Mouse (Mus musculus) embryonic facial prominence, embryonic 14.5 days (tissue): ENCODE measurements around the gene Ufsp2. TPM values are rescaled to one million over a fixed set of nuclear protein-coding genes. Genes with fewer than 3 reads are reported as not detected.

Experiments used
- ATAC-seq: fragments of 200-750 bp; cut with Nextera tagmentation; 2 replicates; pipeline ENCODE4 v1.8.0; 2017; ENCODE audit warnings: low read depth, moderate number of reproducible peaks, moderate TSS enrichment
- DNase-seq: peaks from one replicate; pipeline ENCODE4 v3.0.0-alpha.2; 2015; ENCODE audit warnings: low spot score
- H3K27ac ChIP-seq: fragments of 300-500 bp; sonication (generic); replicated peaks from 2 replicates; pipeline ENCODE4 v1.5.1; 2014; ENCODE audit warnings: low read depth, mild to moderate bottlenecking, low read length, moderate library complexity
- H3K27me3 ChIP-seq: fragments of 300-500 bp; sonication (generic); replicated peaks from 2 replicates; pipeline ENCODE4 v1.6.1; 2014; ENCODE audit warnings: low read length; ENCODE audit not compliant: control insufficient read depth, insufficient read depth
- H3K36me3 ChIP-seq: fragments of 300-500 bp; sonication (generic); 2 replicates; pipeline ENCODE4 v1.6.1; 2014; ENCODE audit warnings: low read length, mixed read lengths; ENCODE audit not compliant: control insufficient read depth, insufficient read depth
- H3K4me1 ChIP-seq: fragments of 300-500 bp; sonication (generic); 2 replicates; pipeline ENCODE4 v1.6.1; 2014; ENCODE audit warnings: antibody characterized with exemption, low read length; ENCODE audit not compliant: control insufficient read depth, insufficient read depth
- H3K4me2 ChIP-seq: fragments of 300-500 bp; sonication (generic); 2 replicates; pipeline ENCODE4 v1.6.1; 2014; ENCODE audit warnings: low read depth, mild to moderate bottlenecking, low read length, moderate library complexity, mixed read lengths
- H3K4me3 ChIP-seq: fragments of 300-500 bp; sonication (generic); 2 replicates; pipeline ENCODE4 v1.5.1; 2014; ENCODE audit warnings: low read depth, mild to moderate bottlenecking, low read length
- H3K9ac ChIP-seq: fragments of 300-500 bp; sonication (generic); 2 replicates; pipeline ENCODE4 v1.6.1; 2014; ENCODE audit warnings: low read depth, mild to moderate bottlenecking, low read length, moderate library complexity, mixed read lengths
- H3K9me3 ChIP-seq: fragments of 300-500 bp; sonication (generic); 2 replicates; pipeline ENCODE4 v1.6.1; 2016; ENCODE audit warnings: low read length; ENCODE audit not compliant: control insufficient read depth
- WGBS: fragments of 180-500 bp; shearing (Covaris S2); extraction: QIAGEN DNeasy Blood & Tissue Kit; methylation state at CpG from one replicate; pipeline ENCODE4 v1.1.7; 2014; 5-methylcytosine and 5-hydroxymethylcytosine counted together
- polyA plus RNA-seq: library from polyadenylated mRNA; unstranded; fragments of >200 nt; fragmentation: Nextera tagmentation; extraction: Ambion mirVana; gene quantifications from 2 replicates; pipeline ENCODE4 v1.2.1, GENCODE M21; 2014

Ufsp2 gene
- polyA plus RNA-seq, 1 experiment from 2014 or later = 80.6 TPM

DNA sequence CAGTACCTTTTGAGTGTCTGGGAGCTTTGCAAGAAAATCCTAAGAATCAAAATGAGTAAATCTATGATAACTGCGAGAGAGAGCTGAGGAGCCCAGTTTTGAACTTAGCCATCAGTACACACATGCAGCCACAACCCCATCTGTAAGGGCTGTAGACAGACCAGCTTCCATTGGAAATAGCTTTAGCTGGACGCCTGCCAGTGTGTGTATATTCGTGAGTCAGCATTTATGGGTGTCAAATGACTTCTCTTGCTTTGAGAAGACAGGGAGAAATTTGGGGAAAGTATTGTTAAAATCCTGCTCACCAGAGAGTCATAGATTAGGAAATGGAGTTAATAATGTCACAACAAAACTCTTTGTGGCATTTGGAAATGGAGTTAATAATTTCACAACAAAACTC, 11.3 kb downstream of the Ufsp2 start:
- no peak overlapping the region for H3K27ac ChIP-seq
- H3K4me1 ChIP-seq = no peaks in the 10 kb centered on the region
- H3K36me3 ChIP-seq = peaks cover 53% of the 10 kb centered on the region
- no peak for ATAC-seq
- no peak for DNase-seq
- no peaks in the 10 kb centered on the region for H3K27me3 ChIP-seq
- H3K4me3 ChIP-seq = no peak overlapping the region
- H3K9ac ChIP-seq = no peak overlapping the region
- no peaks in the 10 kb centered on the region for H3K9me3 ChIP-seq
- no peak overlapping the region for H3K4me2 ChIP-seq
- 67% methylated on average over 3 of the region's 3 CpGs for WGBS

DNA sequence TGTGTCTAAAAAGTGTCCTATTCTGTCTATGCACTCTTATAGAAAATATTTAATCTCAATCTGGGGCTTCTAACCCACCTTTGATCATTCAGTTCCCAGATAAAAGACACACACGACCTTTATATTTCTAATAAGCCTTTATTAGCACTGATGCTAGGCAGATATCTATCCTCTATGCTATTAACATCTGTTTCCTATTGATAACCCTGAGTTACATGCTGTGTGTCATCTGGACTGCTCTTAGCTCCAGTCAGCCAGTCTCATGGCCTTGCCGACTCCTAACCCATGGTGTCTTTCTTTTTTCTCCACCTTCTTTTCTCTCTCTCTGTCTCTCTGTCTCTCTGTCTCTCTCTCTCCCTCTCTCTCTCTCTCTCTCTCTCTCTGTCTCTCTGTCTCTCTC, 12.9 kb downstream of the Ufsp2 start:
- no peak overlapping the region for H3K9ac ChIP-seq
- 47% methylated on average over 2 of the region's 2 CpGs for WGBS

DNA sequence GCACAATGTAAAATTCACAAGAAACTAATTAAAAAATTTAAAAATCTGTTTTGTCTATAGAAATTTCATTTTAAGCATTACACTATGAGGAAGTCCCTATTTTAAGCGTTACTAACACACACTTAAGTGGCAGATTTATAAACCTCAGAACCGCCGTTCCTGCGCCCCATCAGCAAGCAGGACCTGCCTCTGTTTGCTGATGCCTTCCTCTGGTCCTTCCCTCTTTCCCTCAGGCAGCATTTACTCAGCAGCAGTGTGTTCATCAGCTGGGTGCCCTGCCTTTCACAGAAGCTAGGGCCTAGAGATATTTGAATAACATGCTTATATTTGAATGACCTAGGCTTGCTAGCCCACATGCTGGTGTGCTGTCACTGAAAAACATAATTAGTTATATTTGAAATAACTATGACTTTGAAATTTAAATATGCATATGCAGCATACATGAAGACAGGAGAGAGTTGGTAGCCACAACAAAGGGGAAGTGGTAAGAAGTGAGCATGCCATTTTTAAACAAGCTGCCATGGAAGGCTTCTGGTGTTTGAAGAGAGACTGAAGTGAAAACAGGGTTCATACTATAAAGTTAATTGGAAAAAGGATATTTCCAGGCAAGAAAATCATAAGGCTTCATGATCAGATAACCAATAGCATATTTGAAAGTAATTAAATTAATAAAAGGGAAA, 15.4 kb downstream of the Ufsp2 start:
- Histone ChIP-seq H3K27me3 (no peaks in the 10 kb centered on the region), H3K36me3 (peaks cover 35% of the 10 kb centered on the region), H3K9me3 (no peaks in the 10 kb centered on the region), H3K4me1 (no peaks in the 10 kb centered on the region), H3K9ac (no peak overlapping the region), H3K4me2 (no peak overlapping the region), H3K4me3 (no peak overlapping the region), H3K27ac (no peak overlapping the region)
- no peak for DNase-seq
- ATAC-seq = no peak
- 92% methylated on average over 4 of the region's 4 CpGs for WGBS

More for the DNA sequence above, 12.9 kb downstream of the Ufsp2 start:
- Histone ChIP-seq H3K36me3 (peaks cover 43% of the 10 kb centered on the region), H3K27ac (no peak overlapping the region), H3K27me3 (no peaks in the 10 kb centered on the region), H3K4me1 (no peaks in the 10 kb centered on the region), H3K4me3 (no peak overlapping the region), H3K4me2 (no peak overlapping the region), H3K9me3 (no peaks in the 10 kb centered on the region)
- DNase-seq (no peak), ATAC-seq (no peak)

DNA sequence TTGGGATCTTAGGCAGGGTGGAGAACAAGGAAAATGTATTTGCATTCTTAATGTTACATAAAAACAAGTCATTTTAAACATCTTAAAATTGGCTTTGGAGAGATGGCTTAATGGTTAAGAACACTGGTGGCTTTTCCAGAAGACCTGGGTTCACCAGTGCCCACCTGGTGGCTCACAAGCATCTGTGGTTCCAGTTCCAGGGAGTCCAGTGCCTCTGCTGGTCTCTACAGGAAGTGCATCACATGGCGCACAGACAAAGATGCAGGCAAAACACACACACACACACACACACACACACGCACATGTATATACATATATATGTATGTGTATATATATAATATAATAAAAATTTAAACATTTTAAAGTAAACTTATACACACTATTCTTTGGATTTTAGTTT, 18.8 kb downstream of the Ufsp2 start:
- WGBS = 98% methylated on average over 2 of the region's 2 CpGs
- no peak overlapping the region for H3K27ac ChIP-seq
- H3K4me2 ChIP-seq = no peak overlapping the region
- H3K9ac ChIP-seq = no peak overlapping the region
- no peak overlapping the region for H3K4me3 ChIP-seq
- no peak for DNase-seq
- H3K27me3 ChIP-seq = no peaks in the 10 kb centered on the region
- H3K9me3 ChIP-seq = no peaks in the 10 kb centered on the region
- H3K36me3 ChIP-seq = peaks cover 42% of the 10 kb centered on the region
- H3K4me1 ChIP-seq = 0 out of 2 replicates have a peak, but pooled peaks cover 3% of the 10 kb centered on the region
- no peak for ATAC-seq

DNA sequence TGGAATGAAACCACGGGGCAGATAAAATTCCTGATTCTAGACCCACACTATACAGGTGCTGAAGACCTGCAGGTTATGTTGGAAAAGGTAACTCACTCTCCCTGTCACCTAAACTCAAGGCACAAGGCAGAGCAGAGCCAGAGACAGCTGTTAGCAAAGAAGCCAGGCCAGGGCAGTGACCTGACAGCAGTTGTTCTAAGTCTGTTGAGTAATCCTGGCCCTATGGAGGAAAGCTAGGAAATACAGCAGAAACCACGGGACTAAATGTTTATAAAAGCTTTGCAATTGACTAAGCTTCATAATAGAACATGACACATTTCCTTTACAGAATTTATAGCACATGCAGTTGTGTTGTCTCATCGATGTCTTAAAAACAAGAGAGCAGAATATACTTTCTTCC, 20.2 kb downstream of the Ufsp2 start:
- H3K9me3 ChIP-seq = no peaks in the 10 kb centered on the region
- peaks cover 40% of the 10 kb centered on the region for H3K36me3 ChIP-seq
- no peak overlapping the region for H3K4me2 ChIP-seq
- 90% methylated on average over 3 of the region's 3 CpGs for WGBS
- ATAC-seq (no peak), DNase-seq (no peak)
- no peak overlapping the region for H3K27ac ChIP-seq
- no peaks in the 10 kb centered on the region for H3K27me3 ChIP-seq
- H3K9ac ChIP-seq = no peak overlapping the region
- H3K4me1 ChIP-seq = peaks cover 7% of the 10 kb centered on the region
- no peak overlapping the region for H3K4me3 ChIP-seq

DNA sequence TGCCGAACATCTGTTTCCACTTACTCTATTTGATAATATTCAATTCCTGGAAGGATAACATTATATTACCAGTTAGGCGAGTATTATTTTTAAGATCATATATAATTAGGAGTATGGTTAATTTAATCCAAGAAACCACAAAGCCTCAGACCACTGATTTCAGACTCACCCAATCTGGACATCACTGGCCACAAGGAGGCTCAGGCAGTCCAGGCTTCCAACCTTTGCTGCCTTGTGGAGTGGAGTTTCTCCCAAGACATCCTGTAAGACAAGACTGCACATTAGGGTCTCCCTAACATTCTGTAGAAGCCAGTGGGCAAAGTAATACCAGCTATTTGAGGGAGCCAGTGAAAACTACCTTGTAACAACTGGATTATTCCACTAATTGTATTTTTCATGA, 22.9 kb downstream of the Ufsp2 start:
- peaks cover 9% of the 10 kb centered on the region for H3K4me1 ChIP-seq
- peaks cover 31% of the 10 kb centered on the region for H3K36me3 ChIP-seq
- no peak overlapping the region for H3K9ac ChIP-seq
- no peaks in the 10 kb centered on the region for H3K27me3 ChIP-seq
- no peak for ATAC-seq
- DNase-seq = peak; percentile 28
- 0 out of 2 replicates have a peak overlapping the region, but pooled peaks have one; percentile 14 for H3K4me3 ChIP-seq
- WGBS = 50% methylated on average over 2 of the region's 2 CpGs
- H3K4me2 ChIP-seq = peak overlapping the region; percentile 97
- H3K27ac ChIP-seq = no peak overlapping the region
- no peaks in the 10 kb centered on the region for H3K9me3 ChIP-seq

DNA sequence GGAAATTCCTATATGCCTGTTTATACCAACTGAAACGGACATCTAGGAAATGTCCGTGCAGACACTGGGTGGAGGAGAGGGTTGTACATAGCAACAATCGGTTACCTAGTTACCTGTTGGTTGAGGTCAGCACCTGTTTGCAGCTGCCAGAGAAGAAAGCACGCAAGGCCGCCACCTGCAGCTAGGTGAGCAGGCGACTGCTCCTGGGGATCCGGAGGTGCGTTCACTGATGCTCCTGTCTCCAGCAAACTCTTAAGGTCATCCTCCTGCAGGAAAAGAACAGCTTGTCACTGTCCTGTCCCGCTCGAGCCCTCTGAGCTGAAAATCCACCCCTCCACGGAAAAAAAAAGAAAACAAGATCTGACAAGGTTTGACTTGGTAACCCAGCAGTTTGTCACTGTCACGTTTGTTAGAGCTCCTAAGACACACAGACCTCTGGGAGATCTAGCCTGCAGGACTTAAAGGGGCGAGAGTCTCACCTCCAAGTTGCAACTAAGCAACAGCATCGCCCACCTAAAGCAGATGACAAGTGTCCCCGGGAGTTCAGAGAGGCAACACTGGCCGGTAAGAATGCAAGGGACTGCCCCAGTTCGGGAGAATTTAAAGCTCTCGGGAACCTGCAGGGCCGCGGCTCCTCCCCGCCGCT, 23.9 kb downstream of the Ufsp2 start, which contains the start of gene Lrp2bp:
Gene Lrp2bp (plus strand): TSS at position 166 of the 646 bp plus-strand sequence.
- ATAC-seq (no peak; the same call in 1 of the 2 replicates), DNase-seq (peak; percentile 41)
- 3% methylated on average over 22 of the region's 22 CpGs for WGBS

DNA sequence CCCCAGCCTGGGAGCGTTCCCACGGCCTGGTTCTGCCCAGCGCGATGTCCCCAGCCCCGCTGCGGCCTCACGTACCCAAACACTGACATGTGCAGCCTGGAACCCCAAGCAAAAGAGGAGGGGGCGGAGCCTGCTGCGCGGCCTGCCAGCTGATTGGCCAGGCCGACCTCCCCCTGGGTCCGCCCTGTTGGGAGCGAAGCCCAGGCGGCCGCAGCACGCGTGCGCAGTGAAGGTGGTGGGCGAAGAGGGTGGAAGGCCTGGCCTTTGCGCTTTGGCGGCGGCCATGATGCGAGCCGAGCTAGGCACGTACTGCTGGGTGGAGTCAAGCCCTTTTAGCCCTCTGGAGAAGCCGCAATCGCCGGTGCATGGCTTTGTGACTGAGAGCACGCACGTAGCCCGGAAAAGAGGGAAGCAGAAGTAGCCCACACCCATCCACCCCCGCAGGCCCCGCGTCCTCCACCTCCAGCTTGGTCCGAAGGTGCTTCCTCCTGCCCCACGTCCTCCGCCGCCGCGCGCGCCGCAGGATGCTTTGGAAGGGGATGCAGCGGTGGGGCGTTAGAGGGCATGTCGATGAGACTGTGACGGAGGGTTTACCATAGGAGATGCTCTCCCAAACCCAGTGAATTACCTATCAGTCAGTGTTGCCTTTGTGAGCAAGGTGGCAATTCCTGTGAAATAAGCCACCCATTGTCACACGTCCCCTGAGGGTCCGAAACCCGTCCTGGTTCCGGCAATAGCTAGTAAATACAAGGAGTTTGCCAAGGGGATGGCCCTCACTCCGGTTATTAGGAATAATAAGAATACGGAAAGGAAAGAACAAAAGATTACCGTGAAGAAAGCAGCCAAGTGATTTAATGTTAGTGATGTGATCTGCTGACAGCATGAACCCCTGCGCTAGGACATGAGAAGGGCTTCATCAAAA, 24.7 kb downstream of the Ufsp2 start:
- 7% methylated on average over 39 of the region's 55 CpGs for WGBS

More for the DNA sequence above, 23.9 kb downstream of the Ufsp2 start, which contains the start of gene Lrp2bp:
- Histone ChIP-seq H3K4me3 (peak within 1 kb of the TSS; percentile 59), H3K4me1 (peaks cover 9% of the 10 kb centered on the region), H3K27ac (peak within 1 kb of the TSS; percentile 95), H3K36me3 (peaks cover 25% of the 10 kb centered on the region), H3K27me3 (no peaks in the 10 kb centered on the region), H3K9me3 (no peaks in the 10 kb centered on the region), H3K9ac (peak within 1 kb of the TSS; percentile 88), H3K4me2 (peak within 1 kb of the TSS; percentile 97)

More for the DNA sequence above, 24.7 kb downstream of the Ufsp2 start:
- Histone ChIP-seq H3K36me3 (peaks cover 25% of the 10 kb centered on the region), H3K4me1 (peaks cover 9% of the 10 kb centered on the region), H3K27ac (peak overlapping the region; percentile 95), H3K9ac (peak overlapping the region; percentile 88), H3K27me3 (no peaks in the 10 kb centered on the region), H3K4me3 (peak overlapping the region; percentile 59), H3K9me3 (no peaks in the 10 kb centered on the region), H3K4me2 (peak overlapping the region; percentile 97)
- peak; percentile 98 for DNase-seq
- ATAC-seq = peak; percentile 99
